Mouse (Mus musculus): Measurements from ENCODE around the gene Gnpat. TPM values are rescaled to one million over a fixed set of nuclear protein-coding genes. Genes with fewer than 3 reads are reported as not detected.

Gnpat gene
- polyA plus RNA-seq, 1 experiment from 2014 or later: 103 TPM

- no peaks in the 10 kb centered on the region for H3K9me3 ChIP-seq (ENCODE audit: control insufficient read depth, low read length)
- peak within 1 kb of the TSS; percentile 96 for H3K4me2 ChIP-seq (ENCODE audit: low read length)
- under 1% methylated on average over 114 of the region's 114 CpGs for WGBS
- H3K27ac ChIP-seq (ENCODE audit: low read depth): peak within 1 kb of the TSS; percentile 52
- DNase-seq (ENCODE audit: low spot score) (peak; percentile 98), ATAC-seq (replicated peaks; ENCODE audit: low FRiP score, low TSS enrichment, low read depth) (peak; percentile 78)
- H3K4me1 ChIP-seq (replicated peaks; ENCODE audit: control insufficient read depth, insufficient read depth, low read length): peaks cover 20% of the 10 kb centered on the region
- peak within 1 kb of the TSS; percentile 74 for H3K9ac ChIP-seq (ENCODE audit: low read length)
- H3K4me3 ChIP-seq (ENCODE audit: low read depth, low read length): peak within 1 kb of the TSS; percentile 96
- peaks cover 43% of the 10 kb centered on the region for H3K36me3 ChIP-seq (ENCODE audit: control insufficient read depth, insufficient read depth, low read length)
- H3K27me3 ChIP-seq (replicated peaks; ENCODE audit: control insufficient read depth, insufficient read depth, low read length): no peaks in the 10 kb centered on the region
Measured at GRCm38 (mm10) chr8:124897386-124898250, 34.8 kb downstream of the Gnpat start, which contains the start of the genes Exoc8 and Sprtn. Exoc8 (minus strand) TSS chr8:124897705. Sprtn (plus strand) TSS chr8:124897886.

- Histone ChIP-seq H3K9me3 (ENCODE audit: control insufficient read depth, low read length) (no peaks in the 10 kb centered on the region), H3K4me1 (replicated peaks; ENCODE audit: control insufficient read depth, insufficient read depth, low read length) (peaks cover 20% of the 10 kb centered on the region), H3K9ac (ENCODE audit: low read length) (peak overlapping the region; percentile 74), H3K4me3 (ENCODE audit: low read depth, low read length) (peak overlapping the region; percentile 96), H3K36me3 (ENCODE audit: control insufficient read depth, insufficient read depth, low read length) (peaks cover 47% of the 10 kb centered on the region), H3K4me2 (ENCODE audit: low read length) (peak overlapping the region; percentile 93), H3K27me3 (replicated peaks; ENCODE audit: control insufficient read depth, insufficient read depth, low read length) (no peaks in the 10 kb centered on the region), H3K27ac (ENCODE audit: low read depth) (no peak overlapping the region)
- DNase-seq (ENCODE audit: low spot score) (no peak), ATAC-seq (replicated peaks; ENCODE audit: low FRiP score, low TSS enrichment, low read depth) (peak; percentile 22; the same call in 1 of the 2 replicates)
- WGBS: 5% methylated on average over 31 of the region's 31 CpGs
Measured at GRCm38 (mm10) chr8:124898251-124898905, 35.5 kb downstream of the Gnpat start.

- Histone ChIP-seq H3K27ac (ENCODE audit: low read depth) (no peak overlapping the region), H3K36me3 (ENCODE audit: control insufficient read depth, insufficient read depth, low read length) (peaks cover 72% of the 10 kb centered on the region), H3K4me3 (ENCODE audit: low read depth, low read length) (no peak overlapping the region), H3K27me3 (replicated peaks; ENCODE audit: control insufficient read depth, insufficient read depth, low read length) (no peaks in the 10 kb centered on the region), H3K9me3 (ENCODE audit: control insufficient read depth, low read length) (no peaks in the 10 kb centered on the region), H3K4me1 (replicated peaks; ENCODE audit: control insufficient read depth, insufficient read depth, low read length) (peaks cover 6% of the 10 kb centered on the region), H3K9ac (ENCODE audit: low read length) (no peak overlapping the region), H3K4me2 (ENCODE audit: low read length) (no peak overlapping the region)
- ATAC-seq (replicated peaks; ENCODE audit: low FRiP score, low TSS enrichment, low read depth): no peak
- no peak for DNase-seq (ENCODE audit: low spot score)
- 97% methylated on average over 15 of the region's 15 CpGs for WGBS
Measured at GRCm38 (mm10) chr8:124903198-124903597, 40.4 kb downstream of the Gnpat start.

GRCm38 (mm10) chr8:124905482-124905881, 42.6 kb downstream of the Gnpat start:
- H3K4me1 ChIP-seq (replicated peaks; ENCODE audit: control insufficient read depth, insufficient read depth, low read length): no peaks in the 10 kb centered on the region
- no peak overlapping the region for H3K9ac ChIP-seq (ENCODE audit: low read length)
- H3K27ac ChIP-seq (ENCODE audit: low read depth): no peak overlapping the region
- no peaks in the 10 kb centered on the region for H3K27me3 ChIP-seq (replicated peaks; ENCODE audit: control insufficient read depth, insufficient read depth, low read length)
- no peaks in the 10 kb centered on the region for H3K9me3 ChIP-seq (ENCODE audit: control insufficient read depth, low read length)
- DNase-seq (ENCODE audit: low spot score): no peak
- 86% methylated on average over 2 of the region's 2 CpGs for WGBS
- H3K36me3 ChIP-seq (ENCODE audit: control insufficient read depth, insufficient read depth, low read length): peaks cover 85% of the 10 kb centered on the region
- ATAC-seq (replicated peaks; ENCODE audit: low FRiP score, low TSS enrichment, low read depth): no peak
- no peak overlapping the region for H3K4me3 ChIP-seq (ENCODE audit: low read depth, low read length)
- H3K4me2 ChIP-seq (ENCODE audit: low read length): no peak overlapping the region

- H3K36me3 ChIP-seq (ENCODE audit: control insufficient read depth, insufficient read depth, low read length): peaks cover 92% of the 10 kb centered on the region
- 93% methylated on average over 16 of the region's 16 CpGs for WGBS
Measured at GRCm38 (mm10) chr8:124909936-124910335, 47.1 kb downstream of the Gnpat start.

GRCm38 (mm10) chr8:124910349-124910748, 47.5 kb downstream of the Gnpat start:
- peaks cover 94% of the 10 kb centered on the region for H3K36me3 ChIP-seq (ENCODE audit: control insufficient read depth, insufficient read depth, low read length)
- no peak overlapping the region for H3K9ac ChIP-seq (ENCODE audit: low read length)
- DNase-seq (ENCODE audit: low spot score) (no peak), ATAC-seq (replicated peaks; ENCODE audit: low FRiP score, low TSS enrichment, low read depth) (no peak)
- no peak overlapping the region for H3K4me3 ChIP-seq (ENCODE audit: low read depth, low read length)
- 79% methylated on average over 10 of the region's 10 CpGs for WGBS
- H3K9me3 ChIP-seq (ENCODE audit: control insufficient read depth, low read length): no peaks in the 10 kb centered on the region
- no peak overlapping the region for H3K4me2 ChIP-seq (ENCODE audit: low read length)
- no peak overlapping the region for H3K27ac ChIP-seq (ENCODE audit: low read depth)
- H3K4me1 ChIP-seq (replicated peaks; ENCODE audit: control insufficient read depth, insufficient read depth, low read length): no peaks in the 10 kb centered on the region
- H3K27me3 ChIP-seq (replicated peaks; ENCODE audit: control insufficient read depth, insufficient read depth, low read length): no peaks in the 10 kb centered on the region

More at GRCm38 (mm10) chr8:124909936-124910335, 47.1 kb downstream of the Gnpat start:
- Histone ChIP-seq H3K4me2 (ENCODE audit: low read length) (no peak overlapping the region), H3K4me3 (ENCODE audit: low read depth, low read length) (no peak overlapping the region), H3K4me1 (replicated peaks; ENCODE audit: control insufficient read depth, insufficient read depth, low read length) (no peaks in the 10 kb centered on the region), H3K9ac (ENCODE audit: low read length) (no peak overlapping the region), H3K27ac (ENCODE audit: low read depth) (no peak overlapping the region), H3K9me3 (ENCODE audit: control insufficient read depth, low read length) (no peaks in the 10 kb centered on the region), H3K27me3 (replicated peaks; ENCODE audit: control insufficient read depth, insufficient read depth, low read length) (no peaks in the 10 kb centered on the region)
- DNase-seq (ENCODE audit: low spot score) (no peak), ATAC-seq (replicated peaks; ENCODE audit: low FRiP score, low TSS enrichment, low read depth) (no peak)

GRCm38 (mm10) chr8:124911938-124912872, 49.4 kb downstream of the Gnpat start:
- Histone ChIP-seq H3K27me3 (replicated peaks; ENCODE audit: control insufficient read depth, insufficient read depth, low read length) (no peaks in the 10 kb centered on the region), H3K4me3 (ENCODE audit: low read depth, low read length) (no peak overlapping the region), H3K9ac (ENCODE audit: low read length) (no peak overlapping the region), H3K9me3 (ENCODE audit: control insufficient read depth, low read length) (no peaks in the 10 kb centered on the region), H3K27ac (ENCODE audit: low read depth) (no peak overlapping the region), H3K36me3 (ENCODE audit: control insufficient read depth, insufficient read depth, low read length) (peaks cover 79% of the 10 kb centered on the region), H3K4me2 (ENCODE audit: low read length) (no peak overlapping the region), H3K4me1 (replicated peaks; ENCODE audit: control insufficient read depth, insufficient read depth, low read length) (no peaks in the 10 kb centered on the region)
- 86% methylated on average over 17 of the region's 17 CpGs for WGBS
- no peak for ATAC-seq (replicated peaks; ENCODE audit: low FRiP score, low TSS enrichment, low read depth)
- no peak for DNase-seq (ENCODE audit: low spot score)

- Histone ChIP-seq H3K4me3 (ENCODE audit: low read depth, low read length) (no peak overlapping the region), H3K27ac (ENCODE audit: low read depth) (no peak overlapping the region), H3K4me2 (ENCODE audit: low read length) (no peak overlapping the region), H3K27me3 (replicated peaks; ENCODE audit: control insufficient read depth, insufficient read depth, low read length) (no peaks in the 10 kb centered on the region), H3K4me1 (replicated peaks; ENCODE audit: control insufficient read depth, insufficient read depth, low read length) (0 out of 2 replicates have a peak, but pooled peaks cover 4% of the 10 kb centered on the region), H3K36me3 (ENCODE audit: control insufficient read depth, insufficient read depth, low read length) (peaks cover 66% of the 10 kb centered on the region), H3K9me3 (ENCODE audit: control insufficient read depth, low read length) (no peaks in the 10 kb centered on the region), H3K9ac (ENCODE audit: low read length) (no peak overlapping the region)
- no peak for DNase-seq (ENCODE audit: low spot score)
- no peak for ATAC-seq (replicated peaks; ENCODE audit: low FRiP score, low TSS enrichment, low read depth)
- 98% methylated on average over 5 of the region's 5 CpGs for WGBS
Measured at GRCm38 (mm10) chr8:124914061-124914460, 51.2 kb downstream of the Gnpat start.

All from intestine, embryonic 14.5 days (tissue).